Mouse (Mus musculus) forebrain, embryonic 11.5 days (tissue): ENCODE measurements around the gene Ppp1ca. TPM values are rescaled to one million over a fixed set of nuclear protein-coding genes. Genes with fewer than 3 reads are reported as not detected.

Source experiments
- ATAC-seq: fragments of 200-750 bp; cut with Nextera tagmentation; replicated peaks from 2 replicates; pipeline ENCODE4 v1.8.0; 2017; ENCODE audit warnings: moderate TSS enrichment; ENCODE audit not compliant: low FRiP score
- DNase-seq: peaks from one replicate; pipeline ENCODE4 v3.0.0-alpha.2; 2017; ENCODE audit warnings: low spot score
- H3K27ac ChIP-seq: fragments of 300-500 bp; sonication (generic); 2 replicates; pipeline ENCODE4 v1.5.1; 2014; ENCODE audit warnings: low read depth, low read length
- H3K27me3 ChIP-seq: fragments of 300-500 bp; sonication (generic); 2 replicates; pipeline ENCODE4 v1.6.1; 2014; ENCODE audit warnings: mild to moderate bottlenecking, low read length, mixed read lengths; ENCODE audit not compliant: control insufficient read depth, insufficient read depth
- H3K36me3 ChIP-seq: fragments of 300-500 bp; sonication (generic); 2 replicates; pipeline ENCODE4 v1.6.1; 2014; ENCODE audit warnings: mild to moderate bottlenecking, low read length, moderate library complexity, mixed read lengths; ENCODE audit not compliant: control insufficient read depth, insufficient read depth
- H3K4me1 ChIP-seq: fragments of 300-500 bp; sonication (generic); replicated peaks from 2 replicates; pipeline ENCODE4 v1.6.1; 2014; ENCODE audit warnings: low read length, mixed read lengths; ENCODE audit not compliant: control insufficient read depth, insufficient read depth
- H3K4me2 ChIP-seq: fragments of 300-500 bp; sonication (generic); 2 replicates; pipeline ENCODE4 v1.6.1; 2014; ENCODE audit warnings: low read depth, mild to moderate bottlenecking, low read length, moderate library complexity, mixed read lengths; ENCODE audit not compliant: severe bottlenecking
- H3K4me3 ChIP-seq: fragments of 300-500 bp; sonication (generic); 2 replicates; pipeline ENCODE4 v1.5.1; 2014; ENCODE audit warnings: low read depth, low read length
- H3K9ac ChIP-seq: fragments of 300-500 bp; sonication (generic); 2 replicates; pipeline ENCODE4 v1.6.1; 2014; ENCODE audit warnings: low read length
- H3K9me3 ChIP-seq: fragments of 300-500 bp; sonication (generic); 2 replicates; pipeline ENCODE4 v1.6.1; 2016; ENCODE audit warnings: low read length, mixed read lengths; ENCODE audit not compliant: control insufficient read depth
- WGBS: fragments of 180-500 bp; shearing (Covaris S2); extraction: QIAGEN DNeasy Blood & Tissue Kit; methylation state at CpG from one replicate; pipeline ENCODE4 v1.1.7; 2014; 5-methylcytosine and 5-hydroxymethylcytosine counted together
- polyA plus RNA-seq: library from polyadenylated mRNA; unstranded; fragments of >200 nt; fragmentation: Nextera tagmentation; extraction: Ambion mirVana; gene quantifications from 2 replicates; pipeline ENCODE4 v1.2.1, GENCODE M21; 2014

Gene Ppp1ca
- polyA plus RNA-seq, 1 experiment from 2014 or later = 856 TPM

DNA sequence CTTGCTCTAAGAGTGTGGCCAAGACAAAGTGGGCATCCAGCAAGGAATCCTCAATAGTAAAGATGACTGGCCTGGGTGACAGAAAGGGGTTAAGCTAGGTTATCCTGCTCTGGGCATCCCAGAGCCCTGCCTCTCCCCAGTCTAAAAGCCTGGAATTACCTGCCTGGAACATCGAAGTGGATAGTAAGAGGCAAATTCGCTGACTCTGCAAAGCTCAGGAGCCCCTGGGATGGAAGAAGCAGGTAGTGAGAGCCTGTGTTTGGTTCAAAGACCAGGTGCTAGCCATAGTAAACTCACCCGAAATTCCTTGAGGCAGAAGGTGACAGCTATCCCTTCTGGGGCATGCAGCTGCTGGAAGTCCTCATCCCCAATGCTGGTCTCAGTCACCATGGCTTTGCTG is 5.3 kb downstream of the Ppp1ca start:
- WGBS = 74% methylated on average over 3 of the region's 3 CpGs
- Histone ChIP-seq H3K36me3 (peaks cover 18% of the 10 kb centered on the region), H3K9me3 (no peaks in the 10 kb centered on the region), H3K4me1 (peaks cover 23% of the 10 kb centered on the region), H3K4me2 (no peak overlapping the region), H3K27me3 (no peaks in the 10 kb centered on the region), H3K4me3 (no peak overlapping the region), H3K27ac (no peak overlapping the region), H3K9ac (no peak overlapping the region)
- DNase-seq = no peak
- ATAC-seq = no peak

DNA sequence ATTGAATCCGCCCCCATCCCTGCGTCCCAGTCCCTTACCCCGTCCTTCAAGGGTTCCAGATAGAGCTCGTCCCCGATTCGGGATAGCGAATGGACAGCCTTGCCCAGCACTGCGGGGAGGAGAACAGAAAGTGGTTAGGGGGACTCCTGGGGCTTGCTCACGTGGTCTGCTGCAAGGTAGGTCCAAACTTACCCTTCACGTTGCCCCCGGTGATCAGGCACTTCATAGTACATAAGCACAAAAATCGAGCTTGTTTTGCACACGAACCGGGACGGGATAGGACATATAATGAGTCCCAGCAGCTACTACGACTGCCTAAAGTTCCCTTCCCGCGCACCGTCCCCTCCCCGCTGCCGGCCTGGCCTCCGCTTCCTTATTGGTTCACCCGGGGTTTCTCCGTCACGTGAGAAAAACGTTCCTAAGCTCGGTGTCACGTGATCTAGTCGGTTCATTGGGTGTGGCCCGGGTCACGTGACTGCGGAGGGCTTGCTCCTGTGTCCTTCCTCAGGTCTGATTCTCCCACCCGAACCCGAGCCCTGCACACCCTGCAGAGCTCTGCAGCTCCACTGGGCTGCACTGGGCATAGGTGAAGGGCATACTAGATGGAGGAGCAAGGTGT is 9.5 kb downstream of the Ppp1ca start, which contains the start of gene Rad9a:
Gene Rad9a, minus strand, starts transcription at position 372 of the 619 bp plus-strand sequence.
- no peaks in the 10 kb centered on the region for H3K27me3 ChIP-seq
- under 1% methylated on average over 34 of the region's 34 CpGs for WGBS
- peak within 1 kb of the TSS; percentile 53; the same call in 1 of the 2 replicates for H3K27ac ChIP-seq
- peak within 1 kb of the TSS; percentile 69 for H3K4me3 ChIP-seq
- H3K4me2 ChIP-seq = peak within 1 kb of the TSS; percentile 97
- peak within 1 kb of the TSS; percentile 88 for H3K9ac ChIP-seq
- no peaks in the 10 kb centered on the region for H3K9me3 ChIP-seq
- H3K4me1 ChIP-seq = peaks cover 18% of the 10 kb centered on the region
- ATAC-seq (peak; percentile 89), DNase-seq (peak; percentile 96)
- peaks cover 4% of the 10 kb centered on the region; the same call in 1 of the 2 replicates for H3K36me3 ChIP-seq

DNA sequence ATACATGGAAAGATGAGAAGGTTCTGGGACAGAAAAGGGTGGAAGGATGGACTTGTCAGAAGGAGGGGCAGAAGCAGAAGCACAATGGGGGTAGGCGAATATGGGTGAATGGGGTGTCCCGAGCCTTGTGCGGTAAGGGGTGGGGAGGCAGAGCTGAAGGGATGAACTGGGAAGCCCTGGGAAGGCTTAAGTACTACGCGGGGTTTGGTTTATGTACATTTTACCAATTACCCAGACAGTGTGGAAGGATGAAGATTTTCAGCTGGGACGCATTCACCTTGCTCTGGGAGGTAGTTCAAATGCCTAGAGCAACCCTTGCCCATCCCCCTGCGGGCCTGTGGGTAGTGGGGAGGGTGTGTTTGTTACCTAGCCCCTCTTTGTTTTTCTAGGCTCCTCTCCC is 10.3 kb downstream of the Ppp1ca start:
- DNase-seq (no peak), ATAC-seq (no peak; the same call in 1 of the 2 replicates)
- H3K27me3 ChIP-seq = no peaks in the 10 kb centered on the region
- peaks cover 18% of the 10 kb centered on the region for H3K4me1 ChIP-seq
- H3K9me3 ChIP-seq = no peaks in the 10 kb centered on the region
- peak overlapping the region; percentile 97 for H3K4me2 ChIP-seq
- peaks cover 2% of the 10 kb centered on the region; the same call in 1 of the 2 replicates for H3K36me3 ChIP-seq
- 23% methylated on average over 7 of the region's 7 CpGs for WGBS
- H3K27ac ChIP-seq = no peak overlapping the region
- H3K9ac ChIP-seq = peak overlapping the region; percentile 88
- H3K4me3 ChIP-seq = peak overlapping the region; percentile 69

- Histone ChIP-seq H3K4me3 (no peak overlapping the region), H3K4me1 (peaks cover 18% of the 10 kb centered on the region), H3K27me3 (no peaks in the 10 kb centered on the region), H3K36me3 (no peaks in the 10 kb centered on the region; the same call in 1 of the 2 replicates), H3K4me2 (no peak overlapping the region), H3K9me3 (no peaks in the 10 kb centered on the region), H3K9ac (no peak overlapping the region), H3K27ac (no peak overlapping the region)
- DNase-seq (no peak), ATAC-seq (no peak)
- WGBS = 67% methylated on average over 3 of the region's 3 CpGs
These were observed 11.3 kb downstream of the Ppp1ca start for GRCm38 (mm10) chr19:4203148-4203547.

- Histone ChIP-seq H3K9ac (no peak overlapping the region), H3K36me3 (no peaks in the 10 kb centered on the region; the same call in 1 of the 2 replicates), H3K27ac (no peak overlapping the region), H3K9me3 (no peaks in the 10 kb centered on the region), H3K27me3 (no peaks in the 10 kb centered on the region), H3K4me1 (peaks cover 18% of the 10 kb centered on the region), H3K4me2 (no peak overlapping the region), H3K4me3 (no peak overlapping the region)
- WGBS = 71% methylated on average over 13 of the region's 13 CpGs
- DNase-seq (no peak), ATAC-seq (no peak)
These were observed 11.9 kb downstream of the Ppp1ca start for GRCm38 (mm10) chr19:4203604-4204326.

DNA sequence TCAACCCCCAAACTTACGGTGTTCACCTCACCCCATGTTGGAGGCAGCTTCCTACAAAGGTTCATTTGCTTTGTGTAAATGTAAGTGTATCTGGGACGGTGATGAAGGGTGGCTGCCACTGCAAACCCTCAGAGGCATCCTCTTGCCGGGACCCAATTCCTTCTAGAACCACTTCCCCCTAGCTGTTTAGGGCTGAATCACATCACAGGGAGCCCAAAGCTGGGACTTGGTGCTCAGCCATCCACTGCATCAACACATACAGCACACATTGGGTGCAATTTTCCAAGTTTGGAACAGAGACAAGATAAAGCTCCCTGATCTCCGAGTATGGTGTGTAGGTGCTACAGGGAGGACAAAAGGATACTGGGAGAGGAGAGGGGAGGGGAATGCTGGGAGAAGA is 13.0 kb downstream of the Ppp1ca start:
- H3K36me3 ChIP-seq = no peaks in the 10 kb centered on the region; the same call in 1 of the 2 replicates
- H3K4me3 ChIP-seq = no peak overlapping the region
- H3K27ac ChIP-seq = no peak overlapping the region
- H3K9ac ChIP-seq = no peak overlapping the region
- ATAC-seq = no peak
- H3K4me2 ChIP-seq = no peak overlapping the region
- DNase-seq = no peak
- no peaks in the 10 kb centered on the region for H3K9me3 ChIP-seq
- H3K27me3 ChIP-seq = no peaks in the 10 kb centered on the region
- WGBS = 64% methylated on average over 4 of the region's 4 CpGs
- peaks cover 18% of the 10 kb centered on the region for H3K4me1 ChIP-seq

DNA sequence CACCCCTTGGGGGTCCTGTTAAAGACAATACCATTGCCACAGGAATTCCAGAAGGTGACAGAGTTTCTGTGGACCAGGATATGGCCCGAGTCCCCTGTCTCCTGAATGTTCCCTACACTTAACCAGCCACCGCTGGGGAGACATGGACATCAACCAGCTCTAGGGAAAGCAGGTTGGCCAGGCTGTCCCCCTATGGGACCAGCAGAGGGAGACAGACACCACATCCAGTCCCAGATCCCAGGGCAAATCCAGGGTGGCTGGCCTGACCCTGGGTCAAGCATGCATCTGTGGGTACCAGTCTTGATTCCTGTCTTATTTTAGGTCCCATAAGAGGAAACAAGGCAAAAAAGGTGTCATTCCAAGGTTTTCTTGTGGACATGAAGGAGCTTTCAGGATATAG is 15.1 kb downstream of the Ppp1ca start:
- WGBS = 0% methylated on average over 2 of the region's 2 CpGs
- peaks cover 1% of the 10 kb centered on the region; the same call in 1 of the 2 replicates for H3K27me3 ChIP-seq

GRCm38 (mm10) chr19:4208563-4208962 is 16.7 kb downstream of the Ppp1ca start:
- H3K36me3 ChIP-seq = no peaks in the 10 kb centered on the region
- peaks cover 12% of the 10 kb centered on the region for H3K4me1 ChIP-seq
- H3K27ac ChIP-seq = no peak overlapping the region
- H3K27me3 ChIP-seq = peaks cover 10% of the 10 kb centered on the region
- H3K9me3 ChIP-seq = no peaks in the 10 kb centered on the region
- ATAC-seq = no peak
- WGBS = 71% methylated on average over 5 of the region's 5 CpGs
- no peak overlapping the region for H3K9ac ChIP-seq
- no peak overlapping the region for H3K4me3 ChIP-seq
- no peak overlapping the region for H3K4me2 ChIP-seq
- no peak for DNase-seq

More for the DNA sequence above, 15.1 kb downstream of the Ppp1ca start:
- DNase-seq (peak; percentile 85), ATAC-seq (no peak; the same call in 1 of the 2 replicates)
- peaks cover 5% of the 10 kb centered on the region for H3K4me1 ChIP-seq
- H3K9ac ChIP-seq = no peak overlapping the region
- no peaks in the 10 kb centered on the region for H3K36me3 ChIP-seq
- no peak overlapping the region for H3K4me3 ChIP-seq
- no peaks in the 10 kb centered on the region for H3K9me3 ChIP-seq
- no peak overlapping the region for H3K4me2 ChIP-seq
- no peak overlapping the region for H3K27ac ChIP-seq
